Mouse (Mus musculus) c-Kit-positive CD71-negative TER-119-negative erythroid progenitor cells, embryonic 14.5 days (primary cell): ENCODE measurements around the gene Vmn2r113.
"Not testable (repeated sequence)": the region's sequence is repeated elsewhere in the genome, so short reads cannot be mapped to it uniquely, and the experiment has no call there.

ENCODE experiments used
- DNase-seq: peaks from one replicate; pipeline ENCODE4 v3.0.0-alpha.2; 2013; ENCODE audit warnings: low read depth

The Vmn2r113 gene

DNA sequence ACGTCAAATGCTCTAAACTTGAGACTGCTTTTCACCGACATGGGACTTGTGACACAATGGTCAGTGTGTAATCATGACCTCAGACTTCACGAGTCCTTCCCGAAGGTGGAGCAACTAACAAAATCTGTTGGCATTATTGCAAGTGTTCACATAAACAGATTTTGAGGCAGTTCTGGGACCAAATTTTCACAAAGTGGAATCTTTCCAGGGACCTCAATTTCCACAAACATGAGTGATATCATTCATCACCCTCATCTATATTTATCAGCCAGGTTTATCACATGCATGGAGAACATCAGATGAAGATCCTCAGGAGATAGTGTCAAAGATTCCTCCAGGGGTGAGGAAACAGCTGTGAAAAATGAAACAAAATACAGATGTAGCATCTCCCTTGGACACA, at the start of gene Vmn2r113:
Vmn2r113 (plus strand) TSS at position 301 of the 400 bp plus-strand sequence.
- DNase-seq, result not testable (repeated sequence)
